Mouse (Mus musculus) adrenal gland, postnatal 10 days (tissue): ENCODE results near the gene Igsf3. TPM values are rescaled to one million over a fixed set of nuclear protein-coding genes. Genes with fewer than 3 reads are reported as not detected.

Experiments
- DNase-seq: peaks from one replicate; pipeline ENCODE4 v3.0.0; 2021; ENCODE audit warnings: mixed read lengths
- long read RNA-seq, 2 experiments: library from polyadenylated mRNA; stranded (forward); transcript quantifications; one replicate each; pipeline ENCODE4 v2.0.0; 2021
- total RNA-seq, 2 experiments: library from RNA; stranded (reverse); gene quantifications; 2 replicates each; pipeline ENCODE4 v1.2.3; 2021

Igsf3 gene
- total RNA-seq = 10 to 100 TPM in 1 of 2 experiments, 1 to 10 TPM in 1; 8.1 to 10.1 TPM
- long read RNA-seq, experiment 1, partial matches to known transcripts = 1 of 2 reads
- long read RNA-seq, experiment 1, other reads (novel, unspliced or antisense) = 1 of 2 reads
- long read RNA-seq, experiment 2, partial matches to known transcripts = 0 of 1 reads
- long read RNA-seq, experiment 2, other reads (novel, unspliced or antisense) = 1 of 1 reads

DNA sequence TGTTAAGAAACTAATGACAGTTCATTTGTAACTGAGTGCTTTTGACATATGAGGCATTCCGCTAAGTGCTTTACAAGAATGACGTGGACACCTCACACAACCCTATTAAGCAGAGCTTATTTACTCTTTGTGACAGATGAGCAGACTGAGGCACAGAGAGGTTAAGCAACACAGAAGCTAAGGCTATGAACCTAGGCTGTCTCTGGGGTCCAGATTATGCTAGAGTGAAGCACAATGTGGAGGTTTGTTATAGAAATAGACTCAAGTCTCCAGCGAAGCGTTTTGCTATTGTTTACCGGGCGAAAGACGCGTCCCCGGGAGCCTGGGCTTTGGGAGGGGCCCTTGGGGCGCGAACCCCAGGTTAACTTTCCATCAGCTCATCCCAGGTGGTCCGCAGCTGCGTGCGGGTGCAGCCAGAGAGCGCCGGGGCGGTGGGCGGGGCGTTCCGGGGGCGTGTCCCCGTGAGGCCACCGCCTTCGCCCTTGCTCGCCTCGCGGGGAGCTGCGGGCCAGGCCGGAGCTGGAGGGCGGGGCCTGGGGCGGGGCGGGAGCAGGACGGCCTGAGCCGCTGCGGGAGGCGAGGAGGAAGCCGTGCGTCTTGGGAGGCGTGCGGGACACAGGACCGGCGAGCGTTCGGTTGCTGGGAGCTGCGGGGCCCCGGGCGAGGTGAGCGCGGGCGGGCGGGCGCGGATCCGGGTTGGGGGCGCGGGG lies at the start of gene Igsf3:
Igsf3 (plus strand) TSS at position 546 of the 710 bp plus-strand sequence.
- peak; percentile 92 for DNase-seq

GRCm38 (mm10) chr3:101327248-101327647 lies 49.6 kb upstream of the Igsf3 start:
- no peak for DNase-seq

DNA sequence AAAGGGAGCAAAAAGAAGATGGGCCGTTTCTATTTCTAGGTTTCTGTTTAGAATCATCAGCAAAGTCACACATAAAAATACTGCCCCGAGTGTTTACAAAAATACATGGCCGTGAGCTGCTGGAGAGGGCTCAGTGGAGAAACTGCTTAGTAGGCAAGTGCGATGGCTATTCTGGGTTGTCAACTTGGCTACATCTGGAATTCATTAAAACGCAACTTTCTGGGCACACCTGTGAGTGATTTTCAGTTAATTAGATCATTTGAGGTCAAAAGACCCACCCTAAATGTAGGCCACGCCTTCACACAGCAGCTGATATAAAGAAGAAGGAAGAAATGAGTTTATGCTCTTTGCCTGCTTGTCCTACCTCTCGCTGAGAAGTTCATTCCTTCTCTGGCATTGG lies 48.3 kb upstream of the Igsf3 start:
- DNase-seq = no peak

- no peak for DNase-seq
These were observed 33.5 kb upstream of the Igsf3 start for GRCm38 (mm10) chr3:101343199-101343924.

- DNase-seq = no peak
These were observed 32.6 kb upstream of the Igsf3 start for GRCm38 (mm10) chr3:101344246-101344645.

- no peak for DNase-seq
These were observed 31.6 kb upstream of the Igsf3 start for GRCm38 (mm10) chr3:101345299-101345698.

DNA sequence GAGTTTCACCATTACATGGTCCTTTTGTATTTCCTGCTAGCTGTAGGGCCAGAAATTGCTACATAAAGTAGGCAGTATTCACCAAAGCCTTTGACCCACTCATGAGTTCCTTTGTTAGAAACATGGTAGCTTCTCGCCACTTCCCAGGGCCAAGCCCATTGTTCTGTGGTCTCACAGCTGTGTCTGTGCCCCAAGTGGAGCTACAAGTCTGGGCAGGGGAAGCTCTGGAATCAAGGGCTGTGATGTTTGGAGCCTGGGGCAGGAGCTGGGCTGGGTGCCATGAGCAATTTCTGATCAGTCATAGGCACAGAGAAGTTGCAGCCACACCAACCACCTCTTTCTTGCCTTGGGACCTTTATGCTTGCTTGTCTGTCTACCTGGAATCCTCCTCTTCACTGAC lies 30.1 kb upstream of the Igsf3 start:
- DNase-seq = no peak

GRCm38 (mm10) chr3:101348501-101349161 lies 28.3 kb upstream of the Igsf3 start:
- no peak for DNase-seq

DNA sequence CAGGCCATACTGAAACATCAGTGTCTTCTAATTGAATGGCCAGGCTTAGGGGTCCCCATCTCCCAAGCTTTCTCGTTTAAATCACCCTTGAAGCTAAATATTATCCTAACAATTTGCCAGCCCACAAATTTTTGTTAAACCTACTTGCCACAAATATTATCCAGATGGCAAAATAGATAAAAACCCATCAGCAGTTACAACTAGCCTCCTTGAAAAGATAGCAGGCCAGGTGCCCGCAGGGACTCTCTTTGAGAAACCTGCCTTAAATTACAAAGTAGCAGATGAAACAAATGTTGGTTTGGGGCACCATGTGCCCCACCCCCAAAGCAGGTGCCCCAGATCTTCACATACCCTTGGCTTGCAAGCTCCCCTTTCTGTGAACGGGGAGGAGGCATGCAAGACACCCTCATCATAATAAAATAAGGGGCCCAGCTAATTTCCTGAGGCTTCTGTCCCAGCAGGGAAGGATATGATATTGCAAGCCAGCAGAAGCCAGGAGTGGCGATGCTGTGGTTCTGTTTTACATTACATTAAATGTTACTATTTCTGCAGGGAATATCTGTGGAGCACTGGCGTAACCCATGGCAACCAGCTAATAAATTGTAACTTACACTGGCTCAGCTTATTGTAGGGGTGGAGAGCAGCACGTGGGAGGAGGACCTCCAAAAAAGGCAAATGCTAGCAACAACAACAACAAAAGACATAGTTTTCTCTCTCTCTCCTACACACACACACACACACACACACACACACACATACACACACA lies 27.2 kb upstream of the Igsf3 start:
- no peak for DNase-seq

DNA sequence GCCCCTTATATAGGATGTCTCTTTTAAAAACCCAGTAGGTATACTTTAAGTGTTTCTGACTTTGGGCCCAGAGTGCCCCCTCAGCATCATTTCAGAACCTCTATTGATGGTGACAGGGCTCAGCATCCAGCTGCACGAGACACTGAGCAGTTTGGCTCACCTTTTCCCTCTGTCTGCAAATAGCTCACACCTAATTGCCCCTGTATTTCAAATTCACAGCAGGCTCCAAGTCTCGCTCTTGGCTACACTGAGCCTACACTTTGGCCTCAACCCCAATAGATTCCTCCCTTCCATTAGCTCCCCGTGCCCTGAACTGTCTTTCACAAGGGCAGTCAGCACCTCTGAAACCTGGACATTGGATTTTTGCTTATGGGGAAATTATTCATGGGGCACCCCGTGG lies 26.5 kb upstream of the Igsf3 start:
- no peak for DNase-seq

GRCm38 (mm10) chr3:101354490-101354889 lies 22.4 kb upstream of the Igsf3 start:
- peak; percentile 81 for DNase-seq

GRCm38 (mm10) chr3:101355702-101356101 lies 21.2 kb upstream of the Igsf3 start:
- no peak for DNase-seq

- DNase-seq = no peak
These were observed 20.0 kb upstream of the Igsf3 start for GRCm38 (mm10) chr3:101356583-101357553.

GRCm38 (mm10) chr3:101360832-101361231 lies 16.1 kb upstream of the Igsf3 start:
- DNase-seq = no peak

- DNase-seq = no peak
These were observed 14.5 kb upstream of the Igsf3 start for GRCm38 (mm10) chr3:101362391-101362790.

DNA sequence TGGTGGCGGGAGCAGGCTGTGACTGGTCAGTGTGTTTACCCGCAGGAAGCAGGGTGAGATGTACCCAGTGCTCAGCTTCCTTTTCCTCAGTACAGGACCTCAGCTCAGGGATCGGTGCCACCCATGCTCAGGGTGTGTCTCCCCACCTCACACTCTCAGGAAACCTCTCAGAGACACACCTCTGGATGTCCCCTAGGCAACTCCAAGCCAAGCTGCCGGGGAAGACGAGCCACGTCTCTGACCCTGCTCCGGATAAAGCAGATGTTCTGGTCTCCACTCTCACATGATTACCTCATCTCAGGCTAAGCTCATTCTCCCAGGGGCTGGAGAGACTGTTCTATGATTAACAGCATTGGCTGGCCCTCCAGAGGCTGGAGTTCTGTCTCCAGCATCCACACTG lies 13.3 kb upstream of the Igsf3 start:
- no peak for DNase-seq

DNA sequence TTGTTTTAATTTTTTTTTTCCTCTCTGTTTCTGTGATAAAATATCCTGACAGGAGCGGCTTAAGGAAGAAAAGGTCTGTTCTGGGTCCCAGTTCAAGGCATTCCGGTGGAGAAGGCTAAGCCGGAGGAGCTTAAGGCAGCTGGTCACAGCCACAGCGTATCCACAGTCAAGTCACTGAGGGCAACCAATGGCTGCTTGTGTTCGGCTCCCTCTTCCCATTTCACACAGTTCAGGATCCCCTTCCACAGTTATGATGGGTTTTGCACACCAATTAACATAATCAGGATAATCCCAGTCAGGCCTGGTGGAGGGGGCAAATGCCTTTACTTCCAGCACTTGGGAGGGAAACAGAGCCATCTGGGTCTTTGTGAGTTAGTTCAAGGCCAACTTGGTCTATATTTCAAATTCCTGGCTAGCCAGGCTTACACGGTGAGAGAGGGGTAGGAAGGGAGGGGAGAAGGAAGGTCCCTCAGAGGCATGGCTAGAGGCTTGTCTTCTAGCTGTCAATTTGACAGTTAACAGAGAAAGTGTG lies 11.7 kb upstream of the Igsf3 start:
- DNase-seq = no peak

GRCm38 (mm10) chr3:101365911-101366310 lies 11.0 kb upstream of the Igsf3 start:
- DNase-seq = no peak

GRCm38 (mm10) chr3:101367372-101367771 lies 9.5 kb upstream of the Igsf3 start:
- DNase-seq = no peak

DNA sequence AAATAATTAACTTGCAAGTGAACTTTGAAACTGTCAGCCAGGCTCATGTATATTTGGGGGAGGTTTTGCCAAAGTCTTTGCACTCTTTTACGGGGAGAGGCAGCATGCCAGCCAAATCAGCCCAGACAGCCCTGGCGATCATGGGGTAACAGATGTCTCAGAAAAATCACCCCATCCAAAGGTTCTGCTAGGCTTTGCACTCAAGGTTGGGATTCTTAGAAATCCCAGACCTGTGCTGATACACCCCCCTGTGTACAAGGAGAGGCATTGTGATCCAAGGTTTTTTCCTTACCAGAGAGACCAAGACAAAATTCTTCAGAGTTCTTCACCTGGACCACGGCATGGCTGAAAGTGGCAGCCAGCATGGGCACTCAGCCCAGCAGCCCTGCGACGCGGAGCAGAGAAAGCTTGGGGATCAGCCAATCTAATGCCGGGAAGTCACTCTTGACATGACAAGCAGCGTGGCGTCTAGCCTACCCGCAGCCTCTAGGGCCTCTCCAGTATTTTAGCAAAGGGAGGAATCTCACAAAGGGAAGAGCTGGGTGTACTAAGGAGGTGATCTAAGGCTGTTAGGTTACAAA lies 7.5 kb upstream of the Igsf3 start:
- DNase-seq = peak; percentile 34
